Mouse (Mus musculus): ENCODE measurements at regions not wholly inside any gene's neighbourhood (a gene's known extent, or its start where the extent isn't known, plus 50 kb on each side); places are given as distances from the start of the nearest gene placed in this dataset.

- TF ChIP-seq HCFC1 (IDR thresholded peaks at IDR 0.05; ENCODE audit: borderline replicate concordance, insufficient read depth, low read length), result no peak
- no peak for TF ChIP-seq MAFK (IDR thresholded peaks at IDR 0.05; ENCODE audit: insufficient read depth, low read depth, low read length)
- no peak for TF ChIP-seq ZC3H11A (IDR thresholded peaks at IDR 0.05; ENCODE audit: borderline replicate concordance, low read depth, low read length)
These were observed 140.0 kb downstream of the Tmem17 start for GRCm38 (mm10) chr11:22651911-22652310.

All from ES-E14 (cell line).